Mouse (Mus musculus): ENCODE results near the gene Clic4.

- no peak for TF ChIP-seq CTCF (IDR thresholded peaks at IDR 0.05)
- TF ChIP-seq EP300 (IDR thresholded peaks at IDR 0.05) = peak; percentile 40; the same call in 1 of the 2 replicates
Observed at GRCm38 (mm10) chr4:135266987-135267386, 5.6 kb downstream of the Clic4 start.
